Mouse (Mus musculus) embryonic fibroblast, embryonic 13.5 days (primary cell): ENCODE data around the gene Gnpat. TPM values are rescaled to one million over a fixed set of nuclear protein-coding genes. Genes with fewer than 3 reads are reported as not detected.
A peak's percentile ranks its signal among the peaks of the same experiment; 100 is the strongest.

Experiments
- H3K27ac ChIP-seq: 2 replicates; pipeline ENCODE4 v1.5.1; 2012; ENCODE audit warnings: low read length, control low read depth, inconsistent platforms; ENCODE audit not compliant: insufficient read depth
- H3K4me1 ChIP-seq: 2 replicates; pipeline ENCODE4 v1.6.1; 2011; ENCODE audit warnings: low read length; ENCODE audit not compliant: control insufficient read depth, insufficient read depth
- H3K4me3 ChIP-seq: 2 replicates; pipeline ENCODE4 v1.5.1; 2011; ENCODE audit warnings: mild to moderate bottlenecking, control low read depth, low read length; ENCODE audit not compliant: insufficient read depth
- CTCF ChIP-seq: IDR thresholded peaks from 2 replicates; pipeline ENCODE4 v1.5.1; 2011; ENCODE audit warnings: mild to moderate bottlenecking, control low read depth, low read length, moderate library complexity, borderline replicate concordance; ENCODE audit not compliant: insufficient read depth
- POLR2A ChIP-seq: IDR thresholded peaks from 2 replicates; pipeline ENCODE4 v1.6.1; 2011; ENCODE audit warnings: low read depth, mild to moderate bottlenecking, control low read depth, low read length, moderate library complexity
- polyA plus RNA-seq: library from polyadenylated mRNA; stranded (reverse); fragments of >200 nt; gene quantifications from 2 replicates; pipeline ENCODE4 v1.2.4, GENCODE M21; 2011; ENCODE audit warnings: low read depth; ENCODE audit not compliant: missing spikeins, insufficient read length

Gnpat gene
- 48.6 and 62.2 TPM in 2 replicates for polyA plus RNA-seq

GRCm38 (mm10) chr8:124862321-124863162, at the start of gene Gnpat, which contains the start of gene 2810004N23Rik:
Gnpat (plus strand) TSS chr8:124863033.
2810004N23Rik (minus strand) TSS chr8:124863120.
- Histone ChIP-seq H3K4me1 (no peaks in the 10 kb centered on the region; the same call in 1 of the 2 replicates), H3K4me3 (peak within 1 kb of the TSS; percentile 89), H3K27ac (peak within 1 kb of the TSS; percentile 38; the same call in 1 of the 2 replicates)
- TF ChIP-seq CTCF (no peak), POLR2A (peak; percentile 95)

DNA sequence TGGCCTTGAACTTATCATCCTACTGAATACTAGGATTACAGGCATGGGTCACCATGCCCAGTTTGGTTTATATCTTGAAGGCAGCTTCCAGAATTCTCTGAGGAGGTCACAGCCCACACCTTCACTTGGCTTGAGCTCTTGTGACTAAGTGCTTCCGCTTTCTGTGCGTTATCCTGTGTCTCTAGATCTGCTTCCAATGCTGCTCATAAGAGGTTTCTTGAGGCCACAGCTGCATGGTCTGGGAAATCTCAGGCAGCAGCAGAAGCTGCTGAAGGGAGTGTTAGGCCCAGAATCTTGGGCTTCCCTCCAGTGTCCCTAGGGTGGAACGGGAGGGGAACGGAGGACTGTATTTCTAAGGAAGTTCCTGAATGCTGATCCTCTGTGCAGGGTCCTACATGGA, 49.5 kb upstream of the Gnpat start:
- H3K27ac ChIP-seq: no peak overlapping the region
- no peak for TF ChIP-seq POLR2A
- no peak for TF ChIP-seq CTCF
- no peaks in the 10 kb centered on the region for H3K4me1 ChIP-seq
- no peak overlapping the region for H3K4me3 ChIP-seq

- Histone ChIP-seq H3K27ac (no peak overlapping the region), H3K4me3 (no peak overlapping the region), H3K4me1 (no peaks in the 10 kb centered on the region)
- TF ChIP-seq POLR2A (no peak), CTCF (no peak)
These were observed 47.0 kb upstream of the Gnpat start for GRCm38 (mm10) chr8:124815870-124816269.

- TF ChIP-seq POLR2A: no peak
- no peak for TF ChIP-seq CTCF
- no peak overlapping the region for H3K27ac ChIP-seq
- no peak overlapping the region for H3K4me3 ChIP-seq
- H3K4me1 ChIP-seq: no peaks in the 10 kb centered on the region
These were observed 46.0 kb upstream of the Gnpat start for GRCm38 (mm10) chr8:124816866-124817265.

GRCm38 (mm10) chr8:124817361-124817760, 45.5 kb upstream of the Gnpat start:
- H3K27ac ChIP-seq: no peak overlapping the region
- TF ChIP-seq CTCF: no peak
- no peak for TF ChIP-seq POLR2A
- no peak overlapping the region for H3K4me3 ChIP-seq
- H3K4me1 ChIP-seq: no peaks in the 10 kb centered on the region

DNA sequence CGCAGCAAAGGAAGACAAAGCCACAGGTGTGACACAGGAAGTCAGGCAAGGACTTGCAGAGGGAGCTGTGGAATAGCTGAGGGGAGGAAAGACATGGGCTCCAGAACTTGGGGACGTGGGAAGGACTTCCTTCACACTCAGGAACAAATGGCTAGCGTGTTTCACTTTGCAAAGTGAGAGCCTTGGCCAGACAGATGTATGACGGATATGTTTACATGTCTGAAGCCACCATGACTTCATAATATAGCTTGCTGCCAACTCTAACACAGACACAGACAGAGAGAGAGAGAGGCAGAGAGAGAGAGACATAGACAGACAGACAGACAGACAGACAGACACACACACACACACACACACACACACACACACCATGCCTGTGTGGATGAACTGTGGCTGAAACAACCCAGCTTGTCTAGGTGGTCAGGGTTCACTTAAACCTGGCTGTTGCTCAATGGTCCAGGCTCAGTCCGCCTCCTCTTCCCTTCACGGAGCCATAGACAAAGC, 43.2 kb upstream of the Gnpat start:
- TF ChIP-seq CTCF (no peak), POLR2A (no peak)
- no peaks in the 10 kb centered on the region for H3K4me1 ChIP-seq
- no peak overlapping the region for H3K27ac ChIP-seq

DNA sequence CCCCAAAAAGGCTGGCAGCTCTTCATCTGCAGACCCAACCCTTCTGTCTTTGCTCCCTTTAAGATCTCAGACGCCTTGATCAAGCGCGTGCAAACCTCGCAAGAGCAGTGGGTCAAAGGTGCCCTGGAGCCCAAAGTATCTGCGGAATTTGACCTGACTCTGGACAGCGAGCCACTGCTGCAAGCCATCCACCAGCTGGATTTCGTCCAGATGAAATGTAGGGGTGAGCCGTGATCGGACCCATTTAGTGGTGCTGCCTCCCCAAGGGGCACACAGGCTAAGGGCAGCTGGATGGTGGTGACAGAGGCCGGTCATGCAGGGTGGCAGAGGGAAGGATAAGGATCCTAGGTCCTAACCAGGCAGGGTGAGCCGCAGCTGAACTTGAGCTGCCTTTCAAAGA, 42.7 kb upstream of the Gnpat start:
- TF ChIP-seq CTCF: no peak
- TF ChIP-seq POLR2A: no peak
- Histone ChIP-seq H3K4me1 (no peaks in the 10 kb centered on the region), H3K4me3 (no peak overlapping the region), H3K27ac (no peak overlapping the region)

More for the DNA sequence above, 43.2 kb upstream of the Gnpat start:
- no peak overlapping the region for H3K4me3 ChIP-seq

- TF ChIP-seq POLR2A: no peak
- no peak for TF ChIP-seq CTCF
These were observed 39.3 kb upstream of the Gnpat start for GRCm38 (mm10) chr8:124823497-124823896.

GRCm38 (mm10) chr8:124826658-124827057, 36.2 kb upstream of the Gnpat start:
- TF ChIP-seq POLR2A (no peak), CTCF (no peak)
- no peak overlapping the region for H3K4me3 ChIP-seq
- H3K27ac ChIP-seq: peak overlapping the region; percentile 55
- peaks cover 5% of the 10 kb centered on the region; the same call in 1 of the 2 replicates for H3K4me1 ChIP-seq

More at GRCm38 (mm10) chr8:124823497-124823896, 39.3 kb upstream of the Gnpat start:
- Histone ChIP-seq H3K4me1 (peaks cover 5% of the 10 kb centered on the region; the same call in 1 of the 2 replicates), H3K27ac (no peak overlapping the region), H3K4me3 (no peak overlapping the region)

- Histone ChIP-seq H3K4me3 (no peak overlapping the region), H3K4me1 (peaks cover 5% of the 10 kb centered on the region; the same call in 1 of the 2 replicates), H3K27ac (peak overlapping the region; percentile 55)
- TF ChIP-seq CTCF (peak; percentile 48; the same call in 1 of the 2 replicates), POLR2A (no peak)
These were observed 35.4 kb upstream of the Gnpat start for GRCm38 (mm10) chr8:124827387-124827786.
